Mouse (Mus musculus) limb, embryonic 14.5 days (tissue): Measurements from ENCODE around the gene Gpr34. TPM values are rescaled to one million over a fixed set of nuclear protein-coding genes. Genes with fewer than 3 reads are reported as not detected.

ENCODE experiments used
- ATAC-seq: fragments of 200-750 bp; cut with Nextera tagmentation; 2 replicates; pipeline ENCODE4 v1.8.0; 2017; ENCODE audit warnings: low read depth, moderate number of reproducible peaks, moderate TSS enrichment; ENCODE audit not compliant: low FRiP score
- DNase-seq: peaks from one replicate; pipeline ENCODE4 v3.0.0-alpha.2; 2015; ENCODE audit warnings: low spot score
- H3K27ac ChIP-seq: fragments of 300-500 bp; sonication (generic); replicated peaks from 2 replicates; pipeline ENCODE4 v1.5.1; 2014; ENCODE audit warnings: low read depth, mild to moderate bottlenecking, low read length, moderate library complexity, mixed read lengths
- H3K27me3 ChIP-seq: fragments of 300-500 bp; sonication (generic); 2 replicates; pipeline ENCODE4 v1.6.1; 2014; ENCODE audit warnings: low read length, mixed read lengths; ENCODE audit not compliant: control insufficient read depth, insufficient read depth
- H3K36me3 ChIP-seq: fragments of 300-500 bp; sonication (generic); 2 replicates; pipeline ENCODE4 v1.6.1; 2014; ENCODE audit warnings: mild to moderate bottlenecking, low read length, moderate library complexity, mixed read lengths; ENCODE audit not compliant: control insufficient read depth, insufficient read depth
- H3K4me1 ChIP-seq: fragments of 300-500 bp; sonication (generic); 2 replicates; pipeline ENCODE4 v1.6.1; 2014; ENCODE audit warnings: antibody characterized with exemption, low read length, mixed read lengths; ENCODE audit not compliant: control insufficient read depth, insufficient read depth
- H3K4me2 ChIP-seq: fragments of 300-500 bp; sonication (generic); replicated peaks from 2 replicates; pipeline ENCODE4 v1.6.1; 2014; ENCODE audit warnings: low read depth, mild to moderate bottlenecking, low read length, moderate library complexity; ENCODE audit not compliant: severe bottlenecking
- H3K4me3 ChIP-seq: fragments of 300-500 bp; sonication (generic); replicated peaks from 2 replicates; pipeline ENCODE4 v1.5.1; 2014; ENCODE audit warnings: low read length
- H3K9ac ChIP-seq: fragments of 300-500 bp; sonication (generic); 2 replicates; pipeline ENCODE4 v1.6.1; 2014; ENCODE audit warnings: mild to moderate bottlenecking, low read depth, low read length, moderate library complexity; ENCODE audit not compliant: severe bottlenecking
- H3K9me3 ChIP-seq: fragments of 300-500 bp; sonication (generic); 2 replicates; pipeline ENCODE4 v1.6.1; 2016; ENCODE audit warnings: low read length; ENCODE audit not compliant: control insufficient read depth
- POLR2A ChIP-seq: fragments of 200-500 bp; IDR thresholded peaks from 2 replicates; pipeline ENCODE4 v1.8.0; 2012; ENCODE audit warnings: inconsistent platforms, mild to moderate bottlenecking, moderate library complexity, borderline replicate concordance; ENCODE audit not compliant: insufficient read depth, insufficient read length; ENCODE audit errors: extremely low read depth
- WGBS: fragments of 180-500 bp; shearing (Covaris S2); extraction: QIAGEN DNeasy Blood & Tissue Kit; methylation state at CpG from one replicate; pipeline ENCODE4 v1.1.7; 2014; 5-methylcytosine and 5-hydroxymethylcytosine counted together
- polyA plus RNA-seq, 2 experiments: library from polyadenylated mRNA; depleted of rRNA in 1 of 2; stranded (reverse) in 1 of 2; unstranded in 1 of 2; fragments of >200 nt; fragmentation: Nextera tagmentation in 1 of 2; extraction: Ambion mirVana in 1 of 2; gene quantifications; 2 replicates each; pipeline versions ENCODE4 v1.2.1 to v1.2.3; 2012 to 2014

Gpr34 gene
- 0.93 and 1.7 TPM in 2 replicates for polyA plus RNA-seq (2012; rRNA removed)
- 3.2 TPM in 2 replicates for polyA plus RNA-seq (2014; fragmentation: Nextera tagmentation; extraction: Ambion mirVana)

DNA sequence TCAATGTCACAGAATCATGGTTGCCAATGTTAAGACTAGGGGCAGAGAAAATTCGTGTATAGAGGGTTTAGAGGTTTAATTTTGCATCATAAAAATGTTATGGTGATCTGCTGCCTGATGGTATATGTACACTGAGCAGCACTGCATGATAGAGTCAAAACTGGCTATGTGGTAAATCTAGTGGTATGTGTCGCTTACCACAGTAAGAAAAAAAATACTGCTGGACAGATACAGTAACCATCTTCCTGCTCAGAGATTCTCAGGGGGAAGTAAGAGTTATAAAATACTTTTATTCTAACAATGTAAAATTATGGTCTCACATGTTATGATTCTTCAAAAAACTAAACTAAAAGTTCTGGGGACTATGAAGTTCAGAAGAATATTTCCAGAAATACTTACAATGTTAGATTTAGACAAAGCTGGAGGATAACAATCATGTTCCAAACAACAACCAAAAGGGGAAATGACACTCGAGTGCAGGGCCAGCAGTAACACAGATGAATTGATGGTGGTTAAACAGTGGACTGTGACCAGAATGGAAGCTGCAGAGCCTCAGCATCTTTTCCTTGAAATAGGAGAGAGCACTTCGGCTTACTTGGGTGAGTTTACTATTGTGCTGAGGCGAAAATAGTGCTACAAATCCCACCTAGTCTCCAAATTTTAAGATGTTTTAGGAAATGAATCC lies at the start of gene Gpr34:
Gene Gpr34 (plus strand): TSS at position 491 of the 685 bp plus-strand sequence.
- H3K4me2 ChIP-seq = no peak within 1 kb of the TSS
- TF ChIP-seq POLR2A = no peak
- H3K4me1 ChIP-seq = no peaks in the 10 kb centered on the region
- no peaks in the 10 kb centered on the region for H3K27me3 ChIP-seq
- H3K9ac ChIP-seq = no peak within 1 kb of the TSS
- DNase-seq (no peak), ATAC-seq (no peak)
- no peaks in the 10 kb centered on the region for H3K36me3 ChIP-seq
- H3K4me3 ChIP-seq = no peak within 1 kb of the TSS
- H3K9me3 ChIP-seq = no peaks in the 10 kb centered on the region
- H3K27ac ChIP-seq = no peak within 1 kb of the TSS
- 60% methylated on average over 5 of the region's 5 CpGs for WGBS

DNA sequence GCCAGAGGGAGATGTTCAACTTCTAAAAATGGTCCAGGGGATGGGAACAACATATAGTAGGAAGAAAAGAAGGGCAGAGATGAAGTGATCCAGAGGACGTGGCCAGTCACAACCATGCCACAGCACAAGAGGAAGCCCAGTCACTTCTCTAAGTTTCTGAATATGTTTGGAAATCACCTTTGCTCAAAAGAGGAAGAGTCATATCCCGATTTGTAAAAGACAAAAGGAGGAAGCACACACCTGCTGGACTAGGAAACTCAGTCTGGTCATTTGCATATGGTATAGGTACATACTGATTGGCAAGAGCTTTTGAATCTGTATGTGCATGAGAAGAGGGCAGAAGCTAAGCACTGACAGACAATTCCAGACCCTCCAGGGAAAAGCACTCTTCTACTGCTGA lies 32.5 kb upstream of the Gpr34 start:
- no peak for ATAC-seq
- Histone ChIP-seq H3K36me3 (no peaks in the 10 kb centered on the region), H3K4me3 (no peak overlapping the region), H3K9me3 (no peaks in the 10 kb centered on the region), H3K4me1 (no peaks in the 10 kb centered on the region), H3K9ac (no peak overlapping the region), H3K27me3 (no peaks in the 10 kb centered on the region), H3K27ac (no peak overlapping the region), H3K4me2 (no peak overlapping the region)
- no peak for DNase-seq
- TF ChIP-seq POLR2A = no peak
- 73% methylated on average over 2 of the region's 2 CpGs for WGBS

DNA sequence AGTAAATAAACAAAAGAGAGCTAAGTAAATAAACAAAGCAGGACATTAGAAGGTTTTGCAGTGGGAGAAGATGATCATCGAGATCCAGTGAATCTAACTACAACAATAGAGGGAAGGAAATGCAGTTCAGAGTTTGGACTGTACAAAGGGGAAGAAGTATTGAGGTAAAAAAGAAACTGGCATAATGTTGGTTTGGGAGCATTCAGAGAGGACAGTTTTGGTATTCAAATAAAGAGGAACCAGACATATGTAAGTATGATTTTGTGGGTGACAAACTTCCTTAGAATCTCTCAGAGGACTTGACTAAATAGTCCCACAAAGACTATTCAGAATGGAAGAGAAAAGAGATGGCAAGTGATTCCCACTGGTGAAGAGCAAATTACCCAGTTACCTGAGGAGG lies 31.9 kb upstream of the Gpr34 start:
- no peak for ATAC-seq
- DNase-seq = no peak

DNA sequence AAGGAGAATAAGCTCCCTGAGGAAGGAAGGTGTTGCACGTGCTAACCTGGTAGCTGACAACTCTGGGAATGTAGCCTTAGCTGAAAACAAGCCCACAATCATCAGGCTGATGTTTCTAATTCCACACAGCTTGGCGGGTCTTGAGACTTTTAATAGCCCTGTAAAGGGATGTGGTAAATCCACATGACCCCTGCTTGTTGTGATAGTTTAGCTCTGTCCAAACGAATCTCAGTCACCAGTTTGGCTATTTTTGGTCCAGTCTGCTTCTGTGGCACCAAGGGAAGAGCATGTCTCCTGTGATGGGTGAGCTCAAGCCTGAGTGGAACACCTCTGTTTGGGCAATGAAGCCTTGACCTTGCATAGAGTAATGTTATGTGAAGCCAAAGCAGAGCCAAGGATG lies 25.1 kb upstream of the Gpr34 start:
- Histone ChIP-seq H3K4me1 (no peaks in the 10 kb centered on the region), H3K4me2 (no peak overlapping the region), H3K9me3 (no peaks in the 10 kb centered on the region), H3K27ac (no peak overlapping the region), H3K9ac (no peak overlapping the region), H3K4me3 (no peak overlapping the region), H3K27me3 (no peaks in the 10 kb centered on the region), H3K36me3 (0 out of 2 replicates have a peak, but pooled peaks cover 6% of the 10 kb centered on the region)
- ATAC-seq (no peak), DNase-seq (no peak)
- no peak for TF ChIP-seq POLR2A
- 34% methylated on average over 3 of the region's 3 CpGs for WGBS

More for the DNA sequence above, 31.9 kb upstream of the Gpr34 start:
- no peak for TF ChIP-seq POLR2A
- Histone ChIP-seq H3K27ac (no peak overlapping the region), H3K9me3 (no peaks in the 10 kb centered on the region), H3K27me3 (no peaks in the 10 kb centered on the region), H3K36me3 (no peaks in the 10 kb centered on the region), H3K4me2 (no peak overlapping the region), H3K9ac (no peak overlapping the region), H3K4me1 (no peaks in the 10 kb centered on the region), H3K4me3 (no peak overlapping the region)
- 77% methylated on average over 1 of the region's 1 CpGs for WGBS

DNA sequence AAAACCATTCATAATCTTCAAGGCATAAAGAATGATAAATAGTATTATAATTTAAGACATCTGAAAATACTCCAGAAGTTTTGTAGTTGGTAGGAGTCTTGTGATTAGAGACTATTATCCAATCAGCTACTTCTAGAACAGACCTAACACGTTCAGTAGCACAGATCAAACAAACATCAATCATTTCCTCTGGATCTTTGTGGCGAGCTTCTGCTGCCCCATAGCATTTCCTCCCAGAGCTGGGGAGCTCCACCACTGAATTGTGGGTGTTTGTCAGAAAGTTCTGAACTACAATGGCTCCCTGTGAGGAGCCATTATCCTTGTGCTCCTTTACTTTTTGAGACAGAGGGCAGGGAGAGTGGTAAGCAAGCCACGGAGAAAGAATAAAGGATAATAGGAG lies 24.1 kb upstream of the Gpr34 start:
- DNase-seq = no peak
- WGBS = 53% methylated on average over 3 of the region's 3 CpGs

DNA sequence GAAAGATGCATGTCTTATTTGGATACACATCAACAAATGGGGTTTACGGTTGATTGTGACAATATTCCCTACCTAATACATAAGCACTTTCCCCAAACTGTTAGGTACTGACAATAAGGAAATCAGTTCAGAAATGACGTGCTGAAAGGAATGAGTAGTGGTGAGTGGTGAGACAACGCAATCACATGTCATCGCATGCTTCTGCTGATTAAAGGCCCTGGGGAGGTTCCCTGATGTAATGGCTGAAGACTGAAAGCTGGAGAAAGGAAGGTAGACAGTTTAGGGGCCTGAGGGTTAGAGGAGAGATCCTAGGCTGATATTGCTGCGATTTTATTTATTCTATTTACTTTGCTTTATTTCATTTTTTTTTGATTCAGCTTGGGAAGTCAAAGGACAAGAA lies 20.8 kb upstream of the Gpr34 start:
- 91% methylated on average over 5 of the region's 5 CpGs for WGBS
- Histone ChIP-seq H3K4me3 (no peak overlapping the region), H3K36me3 (0 out of 2 replicates have a peak, but pooled peaks cover 6% of the 10 kb centered on the region), H3K9ac (no peak overlapping the region), H3K27me3 (no peaks in the 10 kb centered on the region), H3K4me1 (no peaks in the 10 kb centered on the region), H3K9me3 (no peaks in the 10 kb centered on the region), H3K4me2 (no peak overlapping the region), H3K27ac (no peak overlapping the region)
- DNase-seq = no peak
- no peak for TF ChIP-seq POLR2A
- no peak for ATAC-seq

More for the DNA sequence above, 24.1 kb upstream of the Gpr34 start:
- Histone ChIP-seq H3K4me2 (no peak overlapping the region), H3K27me3 (no peaks in the 10 kb centered on the region), H3K9ac (no peak overlapping the region), H3K4me1 (no peaks in the 10 kb centered on the region), H3K27ac (no peak overlapping the region), H3K9me3 (no peaks in the 10 kb centered on the region), H3K36me3 (0 out of 2 replicates have a peak, but pooled peaks cover 6% of the 10 kb centered on the region), H3K4me3 (no peak overlapping the region)
- no peak for TF ChIP-seq POLR2A
- ATAC-seq = no peak
